Mouse (Mus musculus) ES-E14 (cell line): ENCODE data around the gene Gfra4. TPM values are rescaled to one million over a fixed set of nuclear protein-coding genes. Genes with fewer than 3 reads are reported as not detected.

Source experiments
- DNase-seq: peaks from one replicate; pipeline ENCODE4 v3.0.0-alpha.2; 2013; ENCODE audit warnings: low read depth, low spot score
- H3K27ac ChIP-seq: 2 replicates; pipeline ENCODE4 v1.5.1; 2012; ENCODE audit warnings: low read depth, mild to moderate bottlenecking, low read length, moderate library complexity, mixed read lengths; ENCODE audit not compliant: poor library complexity, insufficient read depth, severe bottlenecking
- H3K36me3 ChIP-seq: 2 replicates; pipeline ENCODE4 v1.6.1; 2012; ENCODE audit warnings: mild to moderate bottlenecking, low read length, moderate library complexity, mixed read lengths; ENCODE audit not compliant: control insufficient read depth, poor library complexity, insufficient read depth, severe bottlenecking
- H3K4me1 ChIP-seq, 2 experiments: fragments of 150-350 bp in 1 of 2; sonication (generic) in 1 of 2; 2 replicates each; pipeline ENCODE4 v1.6.1; 2012; ENCODE audit warnings: low read length in 2 of 2, mild to moderate bottlenecking in 1 of 2, mixed read lengths in 1 of 2; ENCODE audit not compliant: control insufficient read depth in 2 of 2, insufficient read depth in 2 of 2, poor library complexity in 1 of 2
- H3K4me3 ChIP-seq, 2 experiments: fragments of 150-350 bp in 1 of 2; sonication (generic) in 1 of 2; 2 replicates each; pipeline ENCODE4 v1.5.1; 2012; ENCODE audit warnings: low read length in 2 of 2, low read depth in 1 of 2, mild to moderate bottlenecking in 1 of 2, mixed read lengths in 1 of 2; ENCODE audit not compliant: insufficient read depth in 1 of 2, poor library complexity in 1 of 2, severe bottlenecking in 1 of 2
- H3K9ac ChIP-seq: 2 replicates; pipeline ENCODE4 v1.6.1; 2012; ENCODE audit warnings: low read depth, mild to moderate bottlenecking, low read length, mixed read lengths; ENCODE audit not compliant: poor library complexity, insufficient read depth, severe bottlenecking
- H3K9me3 ChIP-seq: fragments of 150-350 bp; sonication (generic); 2 replicates; pipeline ENCODE4 v1.6.1; 2012; ENCODE audit warnings: low read depth, mild to moderate bottlenecking, low read length; ENCODE audit not compliant: control insufficient read depth, insufficient read depth
- CHD2 ChIP-seq: IDR thresholded peaks from 2 replicates; pipeline ENCODE4 v1.6.1; 2014; ENCODE audit warnings: mild to moderate bottlenecking, low read depth, low read length, inconsistent platforms
- HCFC1 ChIP-seq: IDR thresholded peaks from 2 replicates; pipeline ENCODE4 v1.6.1; 2012; ENCODE audit warnings: low read length, inconsistent platforms, borderline replicate concordance; ENCODE audit not compliant: insufficient read depth
- MAFK ChIP-seq: IDR thresholded peaks from 2 replicates; pipeline ENCODE4 v1.6.1; 2014; ENCODE audit warnings: mild to moderate bottlenecking, low read depth, low read length, inconsistent platforms; ENCODE audit not compliant: insufficient read depth
- ZC3H11A ChIP-seq: IDR thresholded peaks from 2 replicates; pipeline ENCODE4 v1.6.1; 2012; ENCODE audit warnings: low read depth, mild to moderate bottlenecking, inconsistent platforms, low read length, borderline replicate concordance
- ZNF384 ChIP-seq: IDR thresholded peaks from 2 replicates; pipeline ENCODE4 v1.6.1; 2012; ENCODE audit warnings: low read depth, low read length, inconsistent platforms
- in situ Hi-C, 2 experiments: fragments of 600-800 bp; cut with MboI; formaldehyde crosslinking; loops; one replicate each; pipeline ENCODE4 v1.15.1; 2025; ENCODE audit warnings: low sequenced_read_pairs in 2 of 2, inconsistent platforms in 1 of 2; ENCODE audit not compliant: unreplicated experiment in 2 of 2
- total RNA-seq: library from RNA; depleted of rRNA; stranded (reverse); fragments of 300-350 nt; gene quantifications from 2 replicates; pipeline ENCODE4 v1.2.3, GENCODE M21; 2012

Gene Gfra4
- total RNA-seq, 1 experiment = 1.6 TPM

GRCm38 (mm10) chr2:131046025-131046424 lies 3.1 kb upstream of the Gfra4 start:
- Histone ChIP-seq H3K9ac (no peak overlapping the region), H3K4me1 (no peaks in the 10 kb centered on the region), H3K27ac (no peak overlapping the region), H3K9me3 (no peaks in the 10 kb centered on the region), H3K4me3 (no peak overlapping the region), H3K36me3 (no peaks in the 10 kb centered on the region)
- no peak for DNase-seq
- TF ChIP-seq ZNF384 = no peak
- no peak for TF ChIP-seq HCFC1
- no peak for TF ChIP-seq MAFK
- TF ChIP-seq CHD2 = no peak
- TF ChIP-seq ZC3H11A = no peak
- in situ Hi-C loops = no loop called here

DNA sequence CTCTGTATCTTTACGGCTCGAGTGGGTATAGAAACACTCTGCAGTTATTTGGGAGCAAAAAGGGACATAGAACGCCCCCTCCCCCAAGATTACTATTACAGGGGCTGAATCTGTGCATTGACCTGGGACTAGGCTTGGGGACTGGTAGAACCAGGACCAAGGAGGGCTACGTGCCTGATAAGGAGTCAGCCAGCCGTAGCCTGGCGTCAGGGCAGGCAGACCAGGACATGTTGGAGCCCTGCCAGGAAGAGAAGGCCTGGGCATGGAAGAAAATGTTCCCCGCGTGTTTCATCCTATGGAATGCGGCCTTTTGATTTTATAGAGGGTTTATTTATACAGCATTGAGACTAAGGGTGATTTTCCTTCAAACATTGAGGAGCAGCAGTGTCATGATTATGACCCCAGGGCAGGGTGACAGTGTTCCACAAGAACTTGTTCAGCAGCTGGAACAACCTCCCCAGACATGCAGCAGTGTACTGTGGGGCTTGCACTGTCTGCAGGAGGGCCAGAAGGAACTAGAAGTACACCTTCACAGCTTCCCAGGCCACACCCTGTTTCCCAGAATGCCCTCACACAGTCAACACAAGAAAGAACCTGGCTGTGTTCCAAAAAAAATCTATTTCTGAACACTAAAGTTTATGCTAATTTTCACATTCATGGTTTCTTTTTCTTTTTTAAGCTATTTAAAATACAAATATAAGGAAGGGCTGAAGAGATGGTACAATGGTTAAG lies 2.3 kb upstream of the Gfra4 start:
- Histone ChIP-seq H3K9me3 (no peaks in the 10 kb centered on the region), H3K27ac (no peak overlapping the region), H3K36me3 (no peaks in the 10 kb centered on the region), H3K4me3 (no peak overlapping the region), H3K9ac (no peak overlapping the region), H3K4me1 (peaks cover 0 to 2% of the 10 kb centered on the region in 2 experiments; a peak in 1 of 4 replicates)
- TF ChIP-seq ZNF384 = no peak
- no peak for TF ChIP-seq MAFK
- TF ChIP-seq CHD2 = no peak
- TF ChIP-seq HCFC1 = no peak
- TF ChIP-seq ZC3H11A = no peak
- DNase-seq = no peak
- in situ Hi-C loops = no loop called here

DNA sequence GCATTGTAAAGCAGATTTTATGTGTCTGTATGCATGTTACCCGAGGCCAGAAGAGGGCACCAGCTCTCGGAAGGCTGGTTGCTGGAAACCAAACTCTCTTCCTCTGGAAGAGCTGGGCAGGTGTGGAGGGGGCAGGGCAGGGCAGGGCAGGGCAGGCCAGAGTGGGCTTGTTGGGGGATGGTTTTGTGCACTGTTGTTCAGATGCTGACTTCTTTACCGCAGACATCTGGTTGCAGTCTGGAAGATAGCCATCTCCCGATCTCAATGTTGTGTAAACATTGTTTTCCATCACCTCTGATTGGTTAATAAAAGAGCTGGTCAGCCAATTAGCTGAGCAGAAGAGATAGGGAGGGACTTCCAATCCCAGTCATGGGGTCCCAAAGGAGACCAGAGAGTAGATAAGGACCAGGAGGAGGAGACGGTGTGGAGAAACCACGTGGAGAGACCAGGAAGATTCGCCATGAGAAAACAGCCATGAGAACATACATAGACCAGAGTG lies 1.5 kb upstream of the Gfra4 start:
- Histone ChIP-seq H3K36me3 (no peaks in the 10 kb centered on the region), H3K27ac (no peak overlapping the region), H3K4me3 (peak overlapping the region in 1 of 2 experiments; percentile 37; a peak in 2 of 4 replicates), H3K9ac (no peak overlapping the region), H3K9me3 (no peaks in the 10 kb centered on the region), H3K4me1 (peaks cover 0 to 2% of the 10 kb centered on the region in 2 experiments; a peak in 1 of 4 replicates)
- no peak for DNase-seq
- in situ Hi-C loops = no loop called here
- TF ChIP-seq HCFC1 (no peak), ZC3H11A (0 out of 2 replicates have a peak, but pooled peaks have one; percentile 6)

DNA sequence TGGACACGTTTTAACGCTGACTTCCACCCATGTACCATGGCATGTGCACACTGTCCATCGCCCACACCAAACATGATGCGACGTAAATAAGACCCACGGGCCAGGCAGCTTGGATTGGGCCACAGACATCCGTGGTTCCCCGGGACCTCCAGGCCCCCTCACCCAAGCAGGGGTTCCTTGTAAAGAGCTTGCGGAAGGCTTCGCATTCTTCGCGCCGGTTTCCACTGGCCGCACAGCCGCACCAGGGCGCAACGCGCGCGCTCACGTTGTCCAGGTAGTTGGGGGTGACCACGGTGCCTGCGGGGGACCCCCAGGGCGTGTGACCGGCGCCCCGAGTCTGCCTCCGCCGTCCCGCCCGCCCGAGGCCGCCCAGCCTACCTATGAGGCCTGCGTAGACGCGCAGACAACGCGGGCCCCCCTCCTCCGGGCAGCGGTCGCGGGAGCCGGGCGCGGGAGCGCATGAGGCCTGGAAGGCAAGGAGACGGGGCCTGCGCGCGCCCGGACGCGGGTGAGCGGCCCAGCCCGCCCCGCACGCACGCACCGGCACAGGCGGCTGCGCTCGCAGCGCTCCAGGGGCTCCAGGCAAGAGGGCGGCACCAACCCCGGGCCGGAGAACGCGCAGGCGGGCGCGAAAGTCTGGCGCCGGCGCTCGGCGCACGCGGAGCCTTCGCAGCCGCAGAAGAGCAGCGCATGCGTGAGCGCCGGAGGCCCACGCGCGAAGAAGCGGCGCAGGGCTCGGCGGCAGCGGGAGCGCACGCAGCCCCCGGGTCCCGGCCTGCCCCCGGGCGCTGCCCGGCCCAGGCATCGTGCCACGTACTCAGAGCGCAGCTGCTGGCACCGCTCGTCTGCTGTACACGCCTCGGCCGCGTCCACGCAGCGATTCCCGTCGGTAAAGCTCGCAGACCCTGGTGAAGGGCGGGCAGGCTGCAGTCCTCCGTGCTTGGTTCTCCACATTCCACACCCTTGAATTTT lies 1.7 kb downstream of the Gfra4 start:
- no peaks in the 10 kb centered on the region for H3K36me3 ChIP-seq

More for the DNA sequence above, 1.7 kb downstream of the Gfra4 start:
- no peak for TF ChIP-seq MAFK
- TF ChIP-seq ZNF384 = no peak
- no peak for TF ChIP-seq CHD2
- TF ChIP-seq ZC3H11A = no peak
- no peak for TF ChIP-seq HCFC1
- peak overlapping the region; percentile 60 to 65 for H3K4me3 ChIP-seq
- in situ Hi-C loops = no loop called here
- H3K4me1 ChIP-seq = peaks cover 0 to 2% of the 10 kb centered on the region in 2 experiments; a peak in 1 of 4 replicates
- no peak for DNase-seq
- H3K9ac ChIP-seq = peak overlapping the region; percentile 64
- H3K27ac ChIP-seq = no peak overlapping the region
- no peaks in the 10 kb centered on the region for H3K9me3 ChIP-seq
